Mouse (Mus musculus) bone marrow, adult 2 months (tissue): ENCODE measurements around the gene Hnmt. TPM values are rescaled to one million over a fixed set of nuclear protein-coding genes. Genes with fewer than 3 reads are reported as not detected.

ENCODE experiments used
- polyA plus RNA-seq: library from polyadenylated mRNA; stranded (reverse); fragments of >200 nt; gene quantifications from 2 replicates; pipeline ENCODE4 v1.2.4, GENCODE M21; 2011; ENCODE audit warnings: low replicate concordance; ENCODE audit not compliant: missing spikeins, insufficient read depth, insufficient read length

Hnmt gene
- polyA plus RNA-seq, 1 experiment = 3.3 TPM

Other genes with a start within 250 kb of the Hnmt start
- not detected in 2 replicates for gene Tbpl2, start 47.2 kb upstream of the Hnmt start, polyA plus RNA-seq
- gene Il1f8, start 103.8 kb upstream of the Hnmt start, polyA plus RNA-seq = not detected in 2 replicates
- 3.7 and 18.1 TPM in 2 replicates for gene Il1f9, start 137.1 kb upstream of the Hnmt start, polyA plus RNA-seq
- not detected in 2 replicates for gene Il1f6, start 166.0 kb upstream of the Hnmt start, polyA plus RNA-seq
- gene Il1f5, start 227.6 kb upstream of the Hnmt start, polyA plus RNA-seq = not detected in 2 replicates
- gene Il1f10, start 241.8 kb upstream of the Hnmt start, polyA plus RNA-seq = not detected in 2 replicates